ENCODE assay signal across 20 mouse cellular contexts in the genomic region with DNA sequence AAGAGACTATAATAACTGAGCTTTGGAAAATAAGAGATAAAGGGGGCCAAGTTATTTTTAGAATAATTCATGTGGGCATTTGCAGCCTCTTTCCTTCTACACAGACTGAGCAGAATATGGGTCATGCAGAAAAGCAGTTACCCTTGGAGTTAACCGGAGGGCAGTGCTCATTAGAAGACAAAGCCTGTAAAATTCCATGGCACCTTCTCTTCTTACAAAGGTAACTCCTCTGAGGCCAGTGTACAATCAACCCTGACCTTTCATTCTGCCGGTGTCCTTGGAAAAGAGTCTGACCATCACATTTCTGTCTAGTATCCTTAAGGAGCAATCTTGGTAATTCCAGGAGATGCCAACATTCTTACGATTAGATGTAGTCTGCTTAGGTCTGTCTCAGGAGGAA. TPM values are rescaled to one million over a fixed set of nuclear protein-coding genes. Genes with fewer than 3 reads are reported as not detected.
DNase-seq lines count a peak whose midpoint lies in the region; ATAC-seq and TF ChIP-seq lines count a peak whose summit lies in the region.
"Had no signal": no experiment of that assay in that cellular context is flagged by ENCODE, and none has a peak within 500 bp of the region (broad histone marks: within the 10 kb centered on the region; RNA-seq: fewer than 3 reads in every experiment).

No protein-coding gene starts in this region.

- 69% methylated on average over 3 of the region's 3 CpGs for WGBS in heart, embryonic 10.5 days
- WGBS in heart, embryonic 15.5 days, result 45% methylated on average over 3 of the region's 3 CpGs
- WGBS in hindbrain, postnatal 0 days, result 82% methylated on average over 3 of the region's 3 CpGs
- WGBS in hindbrain, embryonic 11.5 days, result 82% methylated on average over 3 of the region's 3 CpGs

- H3K27ac ChIP-seq in heart, embryonic 10.5 days, result peak overlapping the region; percentile 59; the same call in 1 of the 2 replicates
- H3K27ac ChIP-seq in heart, embryonic 15.5 days, result peak overlapping the region; percentile 38
- H3K27ac ChIP-seq in hindbrain, postnatal 0 days, result no peak overlapping the region
- H3K27ac ChIP-seq in hindbrain, embryonic 11.5 days (ENCODE audit: low read depth, low read length), result no peak overlapping the region
- H3K27ac ChIP-seq: embryonic facial prominence, embryonic 13.5 days; forebrain, embryonic 12.5 days; hindbrain, embryonic 12.5 days; intestine, embryonic 15.5 days; kidney, embryonic 15.5 days had no signal

- H3K4me3 ChIP-seq in heart, embryonic 10.5 days, result no peak overlapping the region
- no peak overlapping the region for H3K4me3 ChIP-seq in heart, embryonic 15.5 days
- H3K4me3 ChIP-seq in hindbrain, postnatal 0 days (ENCODE audit: low read length), result no peak overlapping the region
- H3K4me3 ChIP-seq in hindbrain, embryonic 11.5 days (ENCODE audit: low read depth, low read length), result no peak overlapping the region
- H3K4me3 ChIP-seq: embryonic facial prominence, embryonic 13.5 days; forebrain, embryonic 12.5 days; hindbrain, embryonic 12.5 days; intestine, embryonic 15.5 days; kidney, embryonic 15.5 days had no signal

- peaks cover 32% of the 10 kb centered on the region for H3K36me3 ChIP-seq in heart, embryonic 10.5 days
- no peaks in the 10 kb centered on the region for H3K36me3 ChIP-seq in heart, embryonic 15.5 days
- peaks cover 6% of the 10 kb centered on the region; the same call in 1 of the 2 replicates for H3K36me3 ChIP-seq in hindbrain, postnatal 0 days (ENCODE audit: insufficient read depth, low read length)
- no peaks in the 10 kb centered on the region for H3K36me3 ChIP-seq in hindbrain, embryonic 11.5 days (ENCODE audit: control insufficient read depth, insufficient read depth, low read length)
- H3K36me3 ChIP-seq: embryonic facial prominence, embryonic 13.5 days; forebrain, embryonic 12.5 days; hindbrain, embryonic 12.5 days; intestine, embryonic 15.5 days; kidney, embryonic 15.5 days had no signal

- no peaks in the 10 kb centered on the region for H3K9me3 ChIP-seq in heart, embryonic 10.5 days
- no peaks in the 10 kb centered on the region for H3K9me3 ChIP-seq in heart, embryonic 15.5 days (replicated peaks)
- no peaks in the 10 kb centered on the region for H3K9me3 ChIP-seq in hindbrain, postnatal 0 days (ENCODE audit: low read length)
- H3K9me3 ChIP-seq in hindbrain, embryonic 11.5 days (ENCODE audit: control insufficient read depth, low read length), result no peaks in the 10 kb centered on the region
- H3K9me3 ChIP-seq: embryonic facial prominence, embryonic 13.5 days; forebrain, embryonic 12.5 days; hindbrain, embryonic 12.5 days; intestine, embryonic 15.5 days; kidney, embryonic 15.5 days had no signal

- ATAC-seq in heart, embryonic 15.5 days (replicated peaks; ENCODE audit: insufficient number of reproducible peaks, insufficient read depth, low FRiP score, low read depth), result no peak
- ATAC-seq in hindbrain, postnatal 0 days, result peak; percentile 22; the same call in 1 of the 2 replicates
- ATAC-seq in hindbrain, embryonic 11.5 days (ENCODE audit: low FRiP score), result no peak
- ATAC-seq: forebrain, embryonic 16.5 days; intestine, embryonic 15.5 days had no signal

- H3K9ac ChIP-seq in heart, embryonic 15.5 days, result no peak overlapping the region
- H3K9ac ChIP-seq in hindbrain, postnatal 0 days (replicated peaks; ENCODE audit: low read length), result no peak overlapping the region
- H3K9ac ChIP-seq in hindbrain, embryonic 11.5 days (ENCODE audit: low read depth, low read length), result no peak overlapping the region
- H3K9ac ChIP-seq: embryonic facial prominence, embryonic 13.5 days; forebrain, embryonic 12.5 days; hindbrain, embryonic 12.5 days; intestine, embryonic 15.5 days; kidney, embryonic 15.5 days had no signal

- peaks cover 16% of the 10 kb centered on the region; the same call in 1 of the 2 replicates for H3K4me1 ChIP-seq in heart, embryonic 10.5 days
- H3K4me1 ChIP-seq in heart, embryonic 15.5 days (replicated peaks), result peaks cover 11% of the 10 kb centered on the region
- H3K4me1 ChIP-seq in hindbrain, postnatal 0 days (ENCODE audit: insufficient read depth, low read length), result no peaks in the 10 kb centered on the region
- H3K4me1 ChIP-seq in hindbrain, embryonic 11.5 days (replicated peaks; ENCODE audit: control insufficient read depth, insufficient read depth, low read length), result no peaks in the 10 kb centered on the region
- H3K4me1 ChIP-seq: intestine, embryonic 15.5 days; kidney, embryonic 15.5 days had no signal

- no peaks in the 10 kb centered on the region for H3K27me3 ChIP-seq in heart, embryonic 10.5 days (ENCODE audit: insufficient read depth, poor library complexity, severe bottlenecking)
- no peaks in the 10 kb centered on the region for H3K27me3 ChIP-seq in heart, embryonic 15.5 days
- H3K27me3 ChIP-seq in hindbrain, postnatal 0 days (ENCODE audit: insufficient read depth, low read length), result no peaks in the 10 kb centered on the region
- H3K27me3 ChIP-seq in hindbrain, embryonic 11.5 days (ENCODE audit: control insufficient read depth, insufficient read depth, low read length), result no peaks in the 10 kb centered on the region
- H3K27me3 ChIP-seq: embryonic facial prominence, embryonic 13.5 days; forebrain, embryonic 12.5 days; hindbrain, embryonic 12.5 days; intestine, embryonic 15.5 days; kidney, embryonic 15.5 days had no signal

- DNase-seq in cerebellum, adult 11-12 months, result peak; percentile 7
- no peak for DNase-seq in cerebellum, postnatal 36 days
- DNase-seq in heart, embryonic 10.5 days (ENCODE audit: low spot score), result no peak
- DNase-seq in heart, adult 11 months, result no peak
- no peak for DNase-seq in heart, adult 8-10 months (ENCODE audit: low spot score)
- DNase-seq in hindbrain, postnatal 0 days (ENCODE audit: low spot score), result no peak
- no peak for DNase-seq in hindbrain, embryonic 11.5 days (ENCODE audit: low spot score)
- DNase-seq: adrenal gland, postnatal 25 days; gastrocnemius, postnatal 10 days; heart, postnatal 10 days; kidney, adult 18-20 months; kidney, postnatal 14 days had no signal

- no peak overlapping the region for H3K4me2 ChIP-seq in heart, embryonic 15.5 days
- H3K4me2 ChIP-seq in hindbrain, postnatal 0 days (ENCODE audit: low read depth, low read length), result no peak overlapping the region
- no peak overlapping the region for H3K4me2 ChIP-seq in hindbrain, embryonic 11.5 days (replicated peaks; ENCODE audit: low read depth, low read length)
- H3K4me2 ChIP-seq: embryonic facial prominence, embryonic 13.5 days; forebrain, embryonic 12.5 days; hindbrain, embryonic 12.5 days; intestine, embryonic 15.5 days; kidney, embryonic 15.5 days had no signal

- TF ChIP-seq CTCF in hindbrain, postnatal 0 days (IDR thresholded peaks at IDR 0.05; ENCODE audit: low read depth), result no peak

RNA-seq across cellular contexts. Expression of a gene that starts 37.0 kb away (rescaled TPM):
- 0.12 and 0.29 TPM in 2 replicates for polyA plus RNA-seq in heart, embryonic 10.5 days (2016; fragmentation: Nextera tagmentation; extraction: Ambion mirVana)
- polyA plus RNA-seq in heart, embryonic 15.5 days (2015; fragmentation: Nextera tagmentation; extraction: Ambion mirVana), result 0.09 TPM in 1 of 2 replicates, not detected in the other
- total RNA-seq in heart, adult 8-10 months (2022), result not detected
- total RNA-seq in hindbrain, postnatal 0 days (2014; rRNA removed), result 0.04 and 0.42 TPM in 2 replicates
- polyA plus RNA-seq in hindbrain, postnatal 0 days (2015; fragmentation: Nextera tagmentation; extraction: Ambion mirVana), result 0.21 and 0.52 TPM in 2 replicates
- polyA plus RNA-seq in hindbrain, embryonic 11.5 days (2014; fragmentation: Nextera tagmentation; extraction: Ambion mirVana), result 0.06 and 0.17 TPM in 2 replicates
- total RNA-seq: MEL had no signal
- polyA plus RNA-seq: forebrain, embryonic 16.5 days had no signal

Comparison
In these comparisons a context has a peak if more than half of its experiments do, and no peak if none do; other contexts are left out.
1. H3K27ac ChIP-seq: peak in heart, embryonic 10.5 days (single experiment) and heart, embryonic 15.5 days (single experiment); none in hindbrain, postnatal 0 days (single experiment) and hindbrain, embryonic 11.5 days (single experiment).